Mouse (Mus musculus) neural tube, embryonic 10.5 days (tissue): ENCODE results near the gene Lamtor3.
A peak's percentile ranks its signal among the peaks of the same experiment; 100 is the strongest.
"Not testable (repeated sequence)": the region's sequence is repeated elsewhere in the genome, so short reads cannot be mapped to it uniquely, and the experiment has no call there.

Experiments
- DNase-seq: peaks from one replicate; pipeline ENCODE4 v3.0.0-alpha.2; 2017; ENCODE audit warnings: low spot score; ENCODE audit errors: extremely low spot score

The Lamtor3 gene

DNA sequence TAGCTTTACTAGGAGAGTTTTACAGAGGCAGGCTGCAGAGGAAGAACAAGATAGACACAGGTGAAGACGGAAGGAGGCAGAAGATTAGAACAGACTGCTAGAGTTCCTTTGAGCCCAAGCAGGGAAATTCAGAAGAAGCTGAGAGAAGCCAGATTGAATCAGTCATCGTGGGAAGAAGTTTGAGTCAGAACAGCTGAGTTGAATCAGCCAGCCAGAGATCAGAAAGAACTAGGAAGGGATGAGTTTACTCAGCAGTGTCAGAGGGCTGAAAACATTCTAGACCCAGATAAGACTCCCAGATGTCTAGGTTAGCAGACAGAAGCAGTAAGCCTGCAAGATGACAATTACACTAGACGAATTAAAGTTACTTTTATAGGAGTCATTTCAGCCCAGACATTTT is 15.7 kb downstream of the Lamtor3 start:
- no peak for DNase-seq

DNA sequence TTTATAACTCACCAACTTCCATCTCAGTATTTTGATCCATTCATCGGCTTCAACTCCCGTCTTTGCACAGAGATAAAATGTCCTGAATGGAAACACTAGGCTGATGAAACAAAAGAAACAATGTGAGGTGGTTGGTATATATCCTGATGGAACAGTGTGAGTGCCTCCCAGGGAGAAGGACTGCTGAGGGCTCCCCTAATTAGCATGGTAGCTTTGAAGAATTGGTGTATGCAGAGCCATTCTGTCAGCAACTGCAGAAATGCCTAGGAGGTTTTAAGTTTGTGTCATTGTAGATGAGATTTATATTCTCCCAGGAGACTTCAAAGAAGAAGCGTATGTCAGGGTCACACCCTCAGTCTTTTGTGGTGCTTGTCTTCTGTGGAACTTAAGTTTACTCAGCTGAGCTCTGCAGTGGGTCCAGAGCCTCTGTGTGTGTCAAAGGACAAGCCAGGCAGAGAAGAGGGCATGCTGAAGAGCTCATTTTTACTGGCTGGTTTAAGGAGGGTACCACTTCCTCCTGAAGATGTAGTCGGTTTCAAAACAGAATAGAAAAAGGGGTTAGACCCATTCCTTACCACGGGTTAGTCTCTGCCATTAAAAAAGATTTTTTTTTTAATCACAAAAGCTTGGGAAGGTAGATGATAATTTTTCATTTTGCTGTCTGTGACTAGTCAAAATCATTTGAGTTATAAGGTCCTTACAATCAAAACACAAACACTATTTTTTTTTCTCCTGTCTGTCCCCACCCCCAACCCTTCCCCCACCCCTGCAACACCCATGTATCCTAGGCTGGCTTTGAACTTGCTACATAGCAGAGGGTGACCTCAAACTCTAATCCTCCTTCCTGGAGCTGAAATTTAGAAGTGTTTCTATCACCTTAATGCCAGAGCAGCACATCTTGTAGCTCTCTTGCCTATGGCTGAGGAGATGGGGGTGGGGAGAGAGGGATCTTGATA is 17.5 kb downstream of the Lamtor3 start:
- no peak for DNase-seq

- DNase-seq = no peak
Observed at GRCm38 (mm10) chr3:137936541-137936940, 18.2 kb downstream of the Lamtor3 start.

- peak; percentile 30 for DNase-seq
Observed at GRCm38 (mm10) chr3:137938608-137939007, 20.3 kb downstream of the Lamtor3 start.

- DNase-seq = no peak
Observed at GRCm38 (mm10) chr3:137940757-137941156, 22.5 kb downstream of the Lamtor3 start.

DNA sequence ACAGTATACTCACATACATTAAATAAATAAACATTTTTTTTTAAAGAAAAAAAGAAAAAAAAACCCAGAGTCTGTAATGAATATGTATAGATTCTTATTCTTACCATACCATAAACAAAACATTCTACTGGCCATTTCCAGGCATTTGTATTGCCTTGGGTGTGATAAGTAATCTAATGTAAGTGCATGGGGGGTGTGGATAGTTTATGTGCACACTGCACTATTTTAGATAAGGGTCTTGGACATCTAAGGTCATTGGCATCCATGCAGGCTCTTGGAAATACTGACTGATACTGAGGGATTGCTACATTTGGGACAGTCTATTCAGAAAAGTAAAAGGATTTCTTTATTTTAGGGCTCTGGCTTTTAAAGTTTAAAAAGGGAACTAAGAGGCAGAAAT is 23.2 kb downstream of the Lamtor3 start:
- DNase-seq = no peak

GRCm38 (mm10) chr3:137942098-137942622 is 23.9 kb downstream of the Lamtor3 start:
- DNase-seq = no peak

DNA sequence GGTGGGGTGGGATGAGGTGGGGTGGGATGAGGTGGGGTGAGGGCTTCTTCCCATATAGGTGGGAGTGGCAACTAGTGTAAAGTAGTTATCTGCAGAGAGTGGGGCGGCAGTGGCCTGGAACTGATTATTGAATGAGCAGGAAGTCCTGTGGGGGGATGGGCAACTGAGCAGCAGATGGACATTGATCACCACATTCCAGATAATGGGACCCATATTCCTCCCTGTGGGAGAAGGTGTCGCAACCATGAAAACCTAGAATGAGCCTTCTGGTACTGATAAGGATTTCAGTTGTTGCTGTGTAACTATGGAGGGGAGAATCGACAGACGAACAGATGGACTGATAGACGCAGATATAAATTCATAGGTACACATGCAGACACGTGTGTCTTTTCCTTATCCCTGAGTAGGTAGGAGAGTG is 25.4 kb downstream of the Lamtor3 start:
- DNase-seq = no peak

- DNase-seq = no peak
Observed at GRCm38 (mm10) chr3:137946827-137947226, 28.5 kb downstream of the Lamtor3 start.

DNA sequence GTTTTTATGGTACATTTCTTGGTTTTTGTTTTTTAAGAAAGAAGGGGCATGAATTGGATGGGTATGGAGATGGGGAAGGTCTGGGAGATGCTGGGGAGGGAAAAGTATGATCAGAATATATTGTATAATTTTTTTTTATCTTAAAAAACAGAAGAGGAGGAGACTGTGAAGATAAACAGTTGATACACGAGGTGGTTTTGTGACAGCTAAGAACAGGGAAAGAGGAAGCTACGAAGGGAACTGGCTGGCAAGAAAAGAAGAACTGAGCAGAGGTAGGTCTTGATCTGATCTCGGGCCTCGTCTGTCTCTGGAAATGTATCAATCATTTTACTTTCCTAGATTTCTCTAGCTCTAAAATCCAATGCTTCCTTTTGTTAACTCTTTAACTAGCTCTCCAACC is 29.2 kb downstream of the Lamtor3 start:
- DNase-seq = no peak

DNA sequence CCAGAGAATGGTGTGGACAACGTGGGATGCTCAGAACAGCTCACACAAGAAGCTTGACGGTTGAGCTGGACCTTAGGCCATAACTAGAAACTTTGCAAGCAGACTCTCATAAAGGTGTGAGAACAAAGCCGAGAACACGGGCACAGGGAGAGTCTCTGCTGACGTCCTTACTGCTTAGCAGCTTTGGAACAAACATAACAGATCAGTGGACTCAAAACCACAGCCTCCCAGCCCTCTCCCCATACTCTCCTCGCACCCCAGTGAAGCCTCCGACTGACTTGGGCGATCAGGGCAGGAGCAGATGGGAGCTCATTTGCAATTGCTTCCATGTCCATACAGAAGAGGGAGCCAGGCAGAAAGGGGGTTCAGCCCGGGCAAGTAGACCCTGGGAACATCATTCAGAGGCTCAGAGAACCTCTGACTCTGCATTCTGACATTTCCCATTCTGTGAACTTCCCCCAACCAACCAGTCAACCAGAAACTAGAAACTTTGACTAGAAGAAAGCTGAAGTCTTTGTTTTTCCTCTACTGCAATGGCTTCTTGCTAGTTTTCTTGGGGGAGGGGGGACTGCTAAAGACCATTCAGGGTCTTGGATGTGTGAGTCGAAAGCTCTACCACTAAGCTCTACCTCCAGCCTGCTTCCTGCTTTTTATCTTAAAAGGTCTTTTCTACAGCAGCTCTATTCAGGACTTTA is 32.0 kb downstream of the Lamtor3 start:
- DNase-seq = no peak

GRCm38 (mm10) chr3:137951302-137951701 is 33.0 kb downstream of the Lamtor3 start:
- DNase-seq = not testable (repeated sequence)

DNA sequence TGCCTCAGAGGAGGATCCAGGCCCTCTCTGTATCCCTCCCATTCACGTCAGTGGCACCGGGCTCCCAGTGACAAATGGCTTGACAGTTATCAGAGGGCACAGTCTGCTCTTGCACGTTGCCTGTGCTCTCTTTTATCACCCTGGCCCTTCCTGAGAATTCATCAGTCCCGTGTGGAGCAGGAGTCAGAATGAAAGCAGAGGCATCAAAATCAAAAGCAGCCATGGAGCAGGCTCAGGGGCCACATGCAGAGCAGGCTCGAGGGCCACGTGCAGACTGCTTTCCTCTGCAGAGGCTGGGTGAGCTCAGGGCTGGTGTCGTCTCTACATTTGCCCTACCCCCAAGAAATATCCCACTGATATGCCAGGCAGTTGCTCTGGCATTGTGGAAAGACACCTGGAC is 33.5 kb downstream of the Lamtor3 start:
- DNase-seq = no peak

- DNase-seq = no peak
Observed at GRCm38 (mm10) chr3:137952225-137952913, 34.1 kb downstream of the Lamtor3 start.

GRCm38 (mm10) chr3:137952914-137953880 is 34.9 kb downstream of the Lamtor3 start:
- DNase-seq = no peak

DNA sequence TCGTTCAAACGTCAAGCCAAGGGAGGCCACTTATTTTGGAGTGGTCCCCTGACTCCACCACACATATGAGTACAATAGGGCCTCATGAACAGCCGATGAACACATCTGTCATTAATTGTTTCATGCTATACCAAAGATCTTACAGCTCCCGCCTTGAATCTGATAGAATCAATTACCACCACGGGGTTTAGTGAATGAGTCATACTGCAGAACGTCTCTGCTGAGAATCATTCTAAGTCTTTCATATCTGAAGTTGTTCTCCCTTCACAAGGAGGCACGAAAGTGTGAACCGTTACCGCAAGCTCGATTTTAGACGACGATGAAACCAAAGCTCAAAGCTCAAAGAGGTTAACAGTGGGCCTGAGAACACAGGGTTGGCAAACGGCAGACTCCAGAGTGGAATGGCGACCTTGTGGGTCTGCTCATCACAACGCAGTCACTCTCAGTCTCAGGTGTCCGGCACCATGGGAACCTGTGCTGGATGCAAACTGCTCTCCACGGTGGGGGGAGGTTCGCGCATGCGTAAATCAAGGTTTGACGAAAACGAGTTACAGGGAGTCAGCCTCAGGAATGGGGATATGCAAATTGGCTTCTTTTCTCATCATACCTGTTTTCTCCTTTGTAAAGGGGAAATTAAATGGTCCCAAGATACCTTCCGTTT is 36.1 kb downstream of the Lamtor3 start:
- DNase-seq = no peak

DNA sequence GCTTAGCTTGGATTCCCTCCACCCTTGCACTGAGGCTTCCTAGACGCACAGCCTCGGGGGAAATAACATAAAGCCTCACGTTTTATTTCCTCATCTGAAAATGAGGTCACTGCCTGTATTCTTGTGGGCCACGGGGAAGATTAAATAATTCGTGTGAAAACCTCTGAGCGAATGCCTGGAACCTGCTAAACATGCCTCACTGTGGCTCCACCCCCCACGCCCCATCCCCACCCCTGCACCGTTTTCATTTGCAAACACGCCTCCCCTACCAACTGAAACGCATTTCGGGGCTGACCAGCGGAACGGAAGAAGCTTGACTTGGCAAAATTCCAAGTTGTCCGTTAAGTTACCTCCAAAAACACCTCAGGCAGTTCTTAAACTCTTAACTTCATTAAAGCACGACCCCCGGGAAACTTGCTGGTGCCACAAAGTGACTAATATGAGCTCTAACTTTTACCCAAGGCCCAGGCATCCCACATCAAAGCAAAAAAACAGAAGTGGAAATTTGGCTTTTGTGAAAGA is 37.3 kb downstream of the Lamtor3 start:
- no peak for DNase-seq

DNA sequence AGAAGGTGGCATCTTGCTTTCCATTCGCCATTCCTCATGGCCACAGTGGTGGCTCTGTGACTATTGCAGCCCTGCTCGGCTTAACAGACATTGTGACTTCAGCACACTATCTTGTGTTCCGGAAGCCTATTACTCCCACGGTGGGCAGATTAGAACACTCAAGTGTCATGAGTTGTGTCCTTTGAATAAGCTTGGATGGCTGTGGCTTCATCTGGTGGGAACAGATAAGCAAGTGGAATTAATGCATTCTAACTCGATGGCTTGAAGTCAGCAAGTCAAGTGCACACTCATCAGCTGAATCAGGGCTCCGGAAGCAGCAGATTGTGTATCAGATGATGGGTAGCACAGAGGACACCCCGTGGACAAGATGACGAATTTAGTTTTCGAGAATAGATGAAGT is 39.6 kb downstream of the Lamtor3 start:
- DNase-seq = no peak

- no peak for DNase-seq
Observed at GRCm38 (mm10) chr3:137958352-137958751, 40.0 kb downstream of the Lamtor3 start.

DNA sequence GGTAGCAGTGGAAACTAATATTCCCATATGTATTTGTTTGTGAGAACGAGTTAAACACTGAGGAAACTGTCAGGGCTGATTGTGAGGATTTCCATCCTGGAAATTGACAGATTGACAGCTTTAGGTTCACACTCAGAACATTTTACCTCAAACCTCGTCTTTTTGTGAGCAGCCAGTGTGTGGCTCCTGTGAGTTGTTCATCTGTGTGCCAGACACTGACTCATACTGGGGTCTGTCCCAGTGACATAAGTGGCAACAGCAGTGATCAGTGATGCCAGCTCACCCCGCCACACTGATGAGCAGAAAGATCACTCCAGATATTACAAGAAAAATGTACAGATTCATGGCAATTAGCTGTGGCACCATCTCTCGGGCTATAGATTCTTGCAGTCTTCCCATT is 41.1 kb downstream of the Lamtor3 start:
- DNase-seq = no peak
